Mouse (Mus musculus) spleen, postnatal 14 days (tissue): ENCODE results near the gene Opa1.

Source experiments
- DNase-seq, 2 experiments: peaks; one replicate each; pipeline ENCODE4 v3.0.0; 2021 to 2022; ENCODE audit warnings: low spot score in 2 of 2

Gene Opa1

DNA sequence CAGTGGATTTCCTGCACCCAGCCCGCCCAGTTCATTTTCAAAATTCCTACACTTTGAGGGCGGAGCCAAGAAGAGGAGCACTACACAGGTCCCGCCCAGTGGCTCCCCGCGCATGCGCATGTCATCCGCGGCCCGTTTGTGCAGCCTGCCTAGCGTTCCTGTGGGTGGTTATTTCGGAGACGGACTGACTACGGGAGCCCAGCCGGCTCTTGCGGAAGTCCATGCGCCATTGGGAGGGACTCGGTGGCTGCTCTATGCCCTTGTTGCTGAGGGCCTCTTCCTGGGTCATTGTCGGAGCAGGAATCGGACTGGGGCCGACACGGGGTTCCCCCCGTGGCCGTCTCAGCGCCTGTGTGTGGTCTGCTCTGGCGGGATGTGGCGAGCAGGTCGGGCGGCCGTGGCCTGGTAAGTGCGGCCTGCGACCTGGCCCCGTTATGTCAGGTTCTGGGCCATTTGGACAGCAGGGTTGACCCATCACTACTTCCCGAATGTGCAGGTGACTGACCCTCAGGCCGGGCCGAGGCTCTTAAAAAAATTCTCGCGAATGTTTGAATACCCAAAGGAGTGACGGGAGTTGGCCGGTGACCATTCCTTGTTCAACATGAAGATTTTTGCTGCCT, at the start of gene Opa1:
Gene Opa1 (plus strand): TSS at position 168 of the 620 bp plus-strand sequence.
- DNase-seq: peak; percentile 97

DNA sequence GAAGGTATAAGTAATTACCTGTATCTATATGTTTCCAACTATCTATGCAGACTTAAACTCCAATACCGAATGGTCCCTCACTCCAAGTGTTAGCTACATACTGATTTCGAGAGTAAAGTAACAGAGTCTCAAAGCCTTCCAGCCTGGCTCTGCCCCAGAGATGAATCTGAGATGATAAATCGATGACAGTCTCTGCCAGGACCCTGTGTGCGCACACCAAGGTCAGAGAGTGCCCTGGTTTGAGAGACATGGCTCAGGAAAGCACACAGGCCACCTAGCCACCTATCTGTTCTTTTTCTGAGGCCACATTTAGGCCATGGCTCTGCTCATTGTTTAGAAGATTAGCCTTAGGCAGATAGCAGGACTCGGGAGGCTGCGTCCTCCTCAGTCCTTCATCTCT, 45.5 kb upstream of the Opa1 start:
- no peak for DNase-seq

DNA sequence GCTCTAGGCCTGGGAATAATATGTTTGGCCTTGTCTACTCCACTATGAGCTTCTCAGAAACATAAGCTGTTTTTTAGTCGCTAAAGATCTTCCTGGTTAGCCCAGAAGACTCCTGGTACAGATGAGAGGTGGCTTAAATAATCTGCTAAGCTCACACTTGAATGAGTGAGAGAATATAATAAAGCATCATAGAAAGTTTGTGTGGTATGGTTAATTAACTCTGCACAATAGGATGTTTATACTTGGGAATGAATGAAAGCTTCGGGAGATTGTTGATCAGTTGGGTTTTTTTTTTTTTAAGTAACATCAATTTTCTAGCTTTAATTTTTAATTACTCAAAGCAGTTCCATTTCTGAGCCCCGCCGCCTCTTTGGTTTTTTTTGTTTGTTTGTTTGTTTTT, 43.3 kb upstream of the Opa1 start:
- no peak for DNase-seq

DNA sequence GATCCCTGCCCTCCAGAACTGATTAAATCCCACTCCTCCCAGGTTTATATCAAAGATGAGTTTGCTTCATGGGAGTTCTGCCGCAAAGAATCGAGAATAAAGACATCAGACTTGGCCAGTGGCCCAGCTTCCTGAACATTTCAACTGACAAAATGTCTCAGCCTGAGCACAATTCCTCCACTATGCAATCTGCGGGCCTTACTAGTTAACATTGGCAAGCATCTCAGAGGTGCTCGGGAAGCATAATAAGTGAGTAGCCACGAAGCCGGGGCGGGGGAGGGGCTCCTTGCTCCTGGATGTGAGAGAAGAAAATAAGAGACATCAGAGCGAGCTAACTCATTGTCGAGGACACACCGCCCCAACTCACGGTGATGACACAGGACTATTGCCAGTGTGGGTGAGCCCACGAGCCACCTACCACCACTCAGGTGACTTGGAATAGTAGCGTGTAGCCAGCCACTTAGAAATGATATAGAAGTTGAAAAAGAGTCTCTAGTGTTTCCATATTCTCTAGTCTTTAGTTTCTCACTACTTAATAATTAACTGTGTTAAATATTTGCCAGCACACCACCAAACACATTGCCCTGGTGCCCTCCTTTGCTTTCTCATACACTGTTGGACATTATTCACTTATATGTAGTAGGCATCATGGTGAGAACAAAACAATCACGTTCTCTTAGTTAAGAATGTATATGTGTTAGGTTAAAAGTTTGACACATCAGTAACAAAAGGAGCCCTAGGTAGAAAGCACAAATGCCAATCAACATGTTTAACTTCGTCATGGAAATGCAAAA, 42.5 kb upstream of the Opa1 start:
- DNase-seq: no peak

DNA sequence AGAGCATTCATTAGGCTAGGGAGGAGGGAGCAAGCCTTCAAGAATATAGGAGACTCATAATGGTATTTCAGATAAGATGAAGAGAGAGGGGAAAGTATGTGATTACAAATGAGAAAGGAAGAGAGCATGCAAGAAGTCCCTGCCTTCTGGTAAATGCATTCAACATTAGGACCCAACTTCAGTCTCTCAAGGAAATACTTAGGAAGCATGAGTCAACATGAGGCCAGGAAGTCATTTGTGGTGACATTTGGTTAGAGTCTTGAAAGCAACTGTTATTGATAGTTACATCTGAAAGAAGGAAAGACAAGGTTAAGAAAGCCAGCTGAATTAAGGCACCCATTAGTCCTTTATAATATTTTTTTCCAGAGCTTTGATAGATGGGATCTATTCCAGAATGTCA, 39.2 kb upstream of the Opa1 start:
- DNase-seq: no peak

DNA sequence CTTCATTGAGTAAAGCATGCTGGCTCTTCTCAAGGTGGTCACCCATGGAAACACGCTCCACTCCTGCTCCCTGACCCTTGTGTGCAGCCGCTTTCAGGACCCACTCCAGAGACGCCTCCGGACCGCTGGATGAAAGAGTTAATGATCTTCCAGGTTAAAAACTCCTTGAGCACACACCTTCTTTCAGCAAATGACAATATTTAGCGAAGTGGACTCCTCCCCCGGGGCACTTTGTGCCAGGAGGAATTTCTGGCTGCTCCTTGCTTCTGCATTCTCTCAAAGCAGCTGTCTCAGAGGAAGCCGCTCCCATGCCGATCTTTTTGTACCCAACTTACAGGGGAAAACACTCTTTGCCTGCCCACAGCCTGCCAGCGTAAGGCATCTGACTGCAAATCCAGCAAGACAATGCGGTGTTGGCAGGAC, 37.9 kb upstream of the Opa1 start:
- DNase-seq: no peak

DNA sequence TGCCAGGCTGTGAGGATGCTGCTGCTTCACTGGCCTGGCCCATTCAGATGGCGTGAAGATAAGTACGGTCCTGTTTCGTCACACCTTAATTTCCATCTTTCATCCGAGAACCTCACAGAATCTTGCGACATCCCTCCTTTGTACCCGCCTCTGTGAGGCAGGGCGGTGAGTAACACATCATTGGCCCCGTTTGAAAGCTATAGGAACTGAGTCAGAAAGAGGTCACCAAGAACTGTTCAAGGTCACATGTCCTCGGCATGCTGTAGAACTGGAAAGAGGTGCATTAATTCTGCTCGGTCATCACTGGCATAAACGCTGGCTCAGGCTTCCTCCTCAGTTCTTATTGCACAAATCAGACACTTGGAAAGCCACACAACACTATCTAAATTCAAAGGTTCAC, 34.3 kb upstream of the Opa1 start, which contains the start of gene Atp13a4:
Gene Atp13a4 (minus strand): TSS at position 36 of the 400 bp plus-strand sequence.
- no peak for DNase-seq

DNA sequence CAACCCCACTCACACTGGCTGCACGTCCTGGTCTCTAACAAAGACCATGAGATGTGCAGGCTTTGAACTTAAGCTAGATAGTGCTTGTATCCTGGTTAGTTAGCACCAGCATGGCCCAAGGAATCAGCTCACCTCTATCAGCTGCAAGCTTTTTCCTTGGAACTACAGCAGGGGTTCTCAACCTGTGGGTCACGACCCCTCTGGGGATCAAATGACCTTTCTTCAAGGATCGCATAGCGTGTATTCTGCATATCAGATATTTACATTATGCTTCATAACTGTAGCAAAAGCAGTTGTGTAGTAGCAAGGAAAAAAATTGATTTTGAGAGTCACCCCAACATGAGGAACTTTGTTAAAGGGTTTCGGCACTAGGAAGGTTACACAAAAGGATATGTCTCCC, 19.5 kb upstream of the Opa1 start:
- no peak for DNase-seq

DNA sequence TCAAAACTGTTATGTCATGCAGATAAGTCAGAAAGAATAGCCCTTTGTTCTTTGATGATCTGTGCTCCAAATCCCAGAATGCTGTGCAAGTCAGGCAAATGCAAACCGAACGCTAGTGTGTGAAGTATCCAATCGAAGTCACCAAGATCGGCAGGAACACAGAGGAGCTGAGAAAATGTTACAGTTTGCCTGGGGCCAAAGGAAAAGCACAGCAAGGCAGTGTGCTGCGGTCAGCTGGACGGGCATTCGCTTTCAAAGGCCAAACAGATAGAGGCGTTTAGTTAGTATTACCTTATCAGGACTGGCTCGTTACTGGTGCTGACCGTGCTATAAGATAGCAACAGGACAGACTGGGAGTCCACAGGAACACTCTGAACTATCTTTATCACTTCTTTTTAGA, 18.7 kb upstream of the Opa1 start:
- no peak for DNase-seq

DNA sequence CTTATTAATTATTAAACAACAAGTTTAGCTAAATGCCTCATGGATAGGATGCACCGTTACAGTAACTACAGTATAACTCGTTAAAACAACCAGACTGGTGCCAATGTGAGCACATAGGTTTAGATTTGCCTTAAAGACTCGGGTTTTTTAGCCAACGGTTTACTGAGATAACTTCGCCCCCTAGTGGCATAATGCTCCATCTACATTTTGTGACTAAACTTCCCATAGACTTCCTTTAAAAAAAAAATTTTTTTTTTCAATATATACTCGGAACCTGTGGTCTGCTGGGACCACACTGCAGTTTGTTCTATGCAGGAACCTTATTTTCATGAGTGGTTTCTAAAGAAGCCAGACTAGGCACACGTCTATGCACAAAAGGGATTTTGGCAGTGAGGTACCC, 18.3 kb upstream of the Opa1 start:
- DNase-seq: no peak

DNA sequence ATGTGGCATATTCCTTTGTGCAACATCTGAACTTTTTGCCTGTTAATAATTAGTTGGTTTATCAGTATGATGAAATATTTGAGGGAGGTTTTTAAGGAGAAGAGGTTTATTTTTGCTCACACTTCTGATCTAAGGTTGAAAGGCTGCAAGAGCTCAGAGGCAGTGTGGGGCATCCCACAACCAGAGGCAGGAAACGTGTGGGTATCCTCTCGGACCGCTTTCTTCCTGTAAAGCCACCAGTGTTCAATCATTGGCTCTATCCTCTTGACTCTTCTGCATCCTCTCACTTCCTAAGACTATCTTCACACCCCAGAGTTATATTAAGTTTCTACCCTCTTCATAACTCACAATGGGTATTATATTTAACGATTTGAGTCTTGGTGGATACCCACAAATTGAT, 5.1 kb upstream of the Opa1 start:
- DNase-seq: no peak

DNA sequence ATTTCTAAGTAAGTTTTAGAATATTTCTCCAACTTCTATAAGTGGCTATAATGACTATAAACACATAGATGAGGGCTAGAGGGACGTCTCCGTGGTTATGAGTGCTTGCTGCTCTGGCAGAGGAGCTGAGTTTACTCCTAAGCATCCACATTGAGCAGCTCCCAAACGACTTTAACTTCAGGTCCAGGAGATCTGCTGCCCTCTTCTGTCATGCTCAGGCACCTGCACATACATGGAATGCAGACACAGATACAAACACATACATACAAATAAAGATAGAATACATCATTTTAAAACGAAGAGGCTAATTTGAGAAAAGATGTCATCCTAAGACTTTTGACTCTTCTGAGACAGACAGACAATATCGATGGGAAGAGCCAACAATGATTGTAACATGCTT, 3.5 kb upstream of the Opa1 start:
- no peak for DNase-seq

- no peak for DNase-seq
Measured at GRCm38 (mm10) chr16:29579787-29580176, 648 bp downstream of the Opa1 start.

GRCm38 (mm10) chr16:29592171-29592570, 13.0 kb downstream of the Opa1 start:
- DNase-seq: no peak

- DNase-seq: no peak
Measured at GRCm38 (mm10) chr16:29597122-29597521, 18.0 kb downstream of the Opa1 start.

DNA sequence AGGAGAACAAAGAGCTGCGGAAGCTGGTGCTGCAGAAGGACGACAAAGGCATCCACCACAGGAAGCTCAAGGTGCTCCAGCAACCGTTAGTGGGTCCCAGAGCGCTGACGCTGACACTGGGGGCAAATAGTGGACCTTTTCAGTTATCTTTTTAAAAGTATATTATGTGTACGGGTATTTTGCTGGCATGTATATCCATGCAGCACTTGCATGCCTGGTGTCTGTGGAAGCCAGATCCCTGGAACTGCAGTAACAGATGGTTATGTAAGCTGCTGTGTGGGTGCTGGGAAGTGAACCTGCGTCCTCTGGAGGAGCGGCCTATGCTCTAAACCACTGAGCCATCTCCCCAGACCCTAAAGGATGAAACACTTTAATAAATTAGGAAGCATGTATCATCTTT, 26.4 kb downstream of the Opa1 start:
- DNase-seq: no peak

- DNase-seq: no peak
Measured at GRCm38 (mm10) chr16:29607131-29607530, 28.0 kb downstream of the Opa1 start.

- no peak for DNase-seq
Measured at GRCm38 (mm10) chr16:29614762-29615161, 35.6 kb downstream of the Opa1 start.

GRCm38 (mm10) chr16:29629053-29629452, 49.9 kb downstream of the Opa1 start:
- no peak for DNase-seq

- DNase-seq: no peak
Measured at GRCm38 (mm10) chr16:29635780-29636179, 56.6 kb downstream of the Opa1 start.

- DNase-seq: no peak
Measured at GRCm38 (mm10) chr16:29642376-29642775, 63.2 kb downstream of the Opa1 start.

- DNase-seq: no peak
Measured at GRCm38 (mm10) chr16:29644871-29645270, 65.7 kb downstream of the Opa1 start.

- DNase-seq: no peak
Measured at GRCm38 (mm10) chr16:29646202-29646601, 67.1 kb downstream of the Opa1 start.
